Mouse (Mus musculus): ENCODE results near the gene Srsf5. TPM values are rescaled to one million over a fixed set of nuclear protein-coding genes. Genes with fewer than 3 reads are reported as not detected.

The Srsf5 gene
- polyA plus RNA-seq, 2 experiments, result 162 to 281 TPM

- Histone ChIP-seq H3K27ac (no peak overlapping the region), H3K4me3 (ENCODE audit: insufficient read depth in 1 of 2, low read depth in 2 of 2, low read length in 2 of 2) (no peak overlapping the region), H3K4me1 (replicated peaks; ENCODE audit: control insufficient read depth in 2 of 2, insufficient read depth in 2 of 2, low read length in 1 of 2) (no peaks in the 10 kb centered on the region), H3K36me3 (replicated peaks; ENCODE audit: control insufficient read depth, insufficient read depth, low read depth) (no peaks in the 10 kb centered on the region), H3K27me3 (ENCODE audit: control insufficient read depth, insufficient read depth, low read length) (no peaks in the 10 kb centered on the region), H3K4me2 (ENCODE audit: low read depth) (no peak overlapping the region), H3K9ac (replicated peaks) (no peak overlapping the region), H3K9me3 (ENCODE audit: control insufficient read depth, low read length) (no peaks in the 10 kb centered on the region)
- DNase-seq (ENCODE audit: low read depth in 3 of 3, low spot score in 3 of 3) (no peak), ATAC-seq (ENCODE audit: insufficient read depth) (no peak)
- no peak for TF ChIP-seq CTCF (IDR thresholded peaks at IDR 0.05; ENCODE audit: low read depth)
- TF ChIP-seq EP300 (IDR thresholded peaks at IDR 0.05; ENCODE audit: low read depth), result no peak
- 78% methylated on average over 13 of the region's 13 CpGs for WGBS (ENCODE audit: insufficient replicate concordance)
Observed at GRCm38 (mm10) chr12:80990901-80991445, 45.7 kb downstream of the Srsf5 start.

GRCm38 (mm10) chr12:80991806-80992205 lies 46.5 kb downstream of the Srsf5 start:
- ATAC-seq (ENCODE audit: insufficient read depth) (no peak), DNase-seq (ENCODE audit: low read depth in 3 of 3, low spot score in 3 of 3) (no peak)
- Histone ChIP-seq H3K4me2 (ENCODE audit: low read depth) (no peak overlapping the region), H3K4me1 (replicated peaks; ENCODE audit: control insufficient read depth in 2 of 2, insufficient read depth in 2 of 2, low read length in 1 of 2) (no peaks in the 10 kb centered on the region), H3K36me3 (replicated peaks; ENCODE audit: control insufficient read depth, insufficient read depth, low read depth) (no peaks in the 10 kb centered on the region), H3K27ac (no peak overlapping the region), H3K9me3 (ENCODE audit: control insufficient read depth, low read length) (no peaks in the 10 kb centered on the region), H3K27me3 (ENCODE audit: control insufficient read depth, insufficient read depth, low read length) (no peaks in the 10 kb centered on the region), H3K9ac (replicated peaks) (no peak overlapping the region), H3K4me3 (ENCODE audit: insufficient read depth in 1 of 2, low read depth in 2 of 2, low read length in 2 of 2) (no peak overlapping the region)
- WGBS (ENCODE audit: insufficient replicate concordance), result 49% methylated on average over 10 of the region's 10 CpGs
- TF ChIP-seq EP300 (IDR thresholded peaks at IDR 0.05; ENCODE audit: low read depth), result no peak
- TF ChIP-seq CTCF (IDR thresholded peaks at IDR 0.05; ENCODE audit: low read depth), result no peak

GRCm38 (mm10) chr12:80992540-80993122 lies 47.3 kb downstream of the Srsf5 start:
- Histone ChIP-seq H3K4me1 (replicated peaks; ENCODE audit: control insufficient read depth in 2 of 2, insufficient read depth in 2 of 2, low read length in 1 of 2) (no peaks in the 10 kb centered on the region), H3K27me3 (ENCODE audit: control insufficient read depth, insufficient read depth, low read length) (no peaks in the 10 kb centered on the region), H3K9ac (replicated peaks) (no peak overlapping the region), H3K9me3 (ENCODE audit: control insufficient read depth, low read length) (no peaks in the 10 kb centered on the region), H3K4me3 (ENCODE audit: insufficient read depth in 1 of 2, low read depth in 2 of 2, low read length in 2 of 2) (no peak overlapping the region), H3K36me3 (replicated peaks; ENCODE audit: control insufficient read depth, insufficient read depth, low read depth) (no peaks in the 10 kb centered on the region), H3K27ac (no peak overlapping the region), H3K4me2 (ENCODE audit: low read depth) (no peak overlapping the region)
- 68% methylated on average over 8 of the region's 8 CpGs for WGBS (ENCODE audit: insufficient replicate concordance)
- DNase-seq (ENCODE audit: low read depth in 3 of 3, low spot score in 3 of 3), result no peak
- TF ChIP-seq EP300 (IDR thresholded peaks at IDR 0.05; ENCODE audit: low read depth) (no peak), CTCF (IDR thresholded peaks at IDR 0.05; ENCODE audit: low read depth) (no peak)
- ATAC-seq (ENCODE audit: insufficient read depth), result no peak

GRCm38 (mm10) chr12:80993773-80994172 lies 48.5 kb downstream of the Srsf5 start:
- H3K9ac ChIP-seq (replicated peaks), result no peak overlapping the region
- 59% methylated on average over 1 of the region's 1 CpGs for WGBS (ENCODE audit: insufficient replicate concordance)
- H3K9me3 ChIP-seq (ENCODE audit: control insufficient read depth, low read length), result no peaks in the 10 kb centered on the region
- no peak overlapping the region for H3K4me3 ChIP-seq (ENCODE audit: insufficient read depth in 1 of 2, low read depth in 2 of 2, low read length in 2 of 2)
- no peak overlapping the region for H3K4me2 ChIP-seq (ENCODE audit: low read depth)
- H3K36me3 ChIP-seq (replicated peaks; ENCODE audit: control insufficient read depth, insufficient read depth, low read depth), result no peaks in the 10 kb centered on the region
- no peaks in the 10 kb centered on the region for H3K4me1 ChIP-seq (replicated peaks; ENCODE audit: control insufficient read depth in 2 of 2, insufficient read depth in 2 of 2, low read length in 1 of 2)
- DNase-seq (ENCODE audit: low read depth in 3 of 3, low spot score in 3 of 3) (no peak), ATAC-seq (ENCODE audit: insufficient read depth) (no peak)
- TF ChIP-seq EP300 (IDR thresholded peaks at IDR 0.05; ENCODE audit: low read depth) (no peak), CTCF (IDR thresholded peaks at IDR 0.05; ENCODE audit: low read depth) (no peak)
- H3K27ac ChIP-seq, result no peak overlapping the region
- H3K27me3 ChIP-seq (ENCODE audit: control insufficient read depth, insufficient read depth, low read length), result no peaks in the 10 kb centered on the region

- no peak overlapping the region for H3K4me3 ChIP-seq (ENCODE audit: insufficient read depth in 1 of 2, low read depth in 2 of 2, low read length in 2 of 2)
- H3K27ac ChIP-seq, result no peak overlapping the region
- ATAC-seq (ENCODE audit: insufficient read depth), result no peak
- H3K36me3 ChIP-seq (replicated peaks; ENCODE audit: control insufficient read depth, insufficient read depth, low read depth), result no peaks in the 10 kb centered on the region
- no peaks in the 10 kb centered on the region for H3K4me1 ChIP-seq (replicated peaks; ENCODE audit: control insufficient read depth in 2 of 2, insufficient read depth in 2 of 2, low read length in 1 of 2)
- H3K4me2 ChIP-seq (ENCODE audit: low read depth), result no peak overlapping the region
- no peak for DNase-seq (ENCODE audit: low read depth in 3 of 3, low spot score in 3 of 3)
- H3K27me3 ChIP-seq (ENCODE audit: control insufficient read depth, insufficient read depth, low read length), result no peaks in the 10 kb centered on the region
- no peak for TF ChIP-seq EP300 (IDR thresholded peaks at IDR 0.05; ENCODE audit: low read depth)
- no peak for TF ChIP-seq CTCF (IDR thresholded peaks at IDR 0.05; ENCODE audit: low read depth)
- H3K9me3 ChIP-seq (ENCODE audit: control insufficient read depth, low read length), result no peaks in the 10 kb centered on the region
- H3K9ac ChIP-seq (replicated peaks), result no peak overlapping the region
- 28% methylated on average over 4 of the region's 4 CpGs for WGBS (ENCODE audit: insufficient replicate concordance)
Observed at GRCm38 (mm10) chr12:80995326-80995725, 50.0 kb downstream of the Srsf5 start.
